Mouse (Mus musculus) MEL (cell line): ENCODE measurements around the gene Fosl1. TPM values are rescaled to one million over a fixed set of nuclear protein-coding genes. Genes with fewer than 3 reads are reported as not detected.

ENCODE experiments used
- DNase-seq: peaks from one replicate; pipeline ENCODE4 v3.0.0; 2011; ENCODE audit warnings: low read depth, low spot score
- H3K27ac ChIP-seq: 2 replicates; pipeline ENCODE4 v1.5.1; 2012; ENCODE audit warnings: low read depth, mild to moderate bottlenecking, control low read depth, low read length, moderate library complexity; ENCODE audit not compliant: control insufficient read depth
- H3K27me3 ChIP-seq, 2 experiments: fragments of 150-350 bp in 1 of 2; sonication (generic) in 1 of 2; 2 replicates each; pipeline ENCODE4 v1.6.1; 2012; ENCODE audit warnings: low read length in 2 of 2, mild to moderate bottlenecking in 2 of 2, improper control_type of control experiment in 1 of 2, moderate library complexity in 1 of 2; ENCODE audit not compliant: insufficient read depth in 2 of 2, control insufficient read depth in 1 of 2
- H3K36me3 ChIP-seq, 2 experiments: 2 replicates each; pipeline ENCODE4 v1.6.1; 2012 to 2014; ENCODE audit warnings: low read length in 2 of 2, improper control_type of control experiment in 1 of 2, inconsistent platforms in 1 of 2, mild to moderate bottlenecking in 1 of 2; ENCODE audit not compliant: insufficient read depth in 2 of 2, control insufficient read depth in 1 of 2
- H3K4me1 ChIP-seq, 2 experiments: fragments of 150-350 bp in 1 of 2; sonication (generic) in 1 of 2; 2 replicates each; pipeline ENCODE4 v1.6.1; 2012; ENCODE audit warnings: low read length in 2 of 2, improper control_type of control experiment in 1 of 2, mild to moderate bottlenecking in 1 of 2; ENCODE audit not compliant: insufficient read depth in 2 of 2, control insufficient read depth in 1 of 2
- H3K4me3 ChIP-seq, 2 experiments: fragments of 150-350 bp in 1 of 2; sonication (generic) in 1 of 2; 2 replicates each; pipeline ENCODE4 v1.5.1; 2012; ENCODE audit warnings: low read depth in 2 of 2, low read length in 2 of 2, mild to moderate bottlenecking in 2 of 2, moderate library complexity in 2 of 2, control low read depth in 1 of 2, improper control_type of control experiment in 1 of 2; ENCODE audit not compliant: control insufficient read depth in 1 of 2, insufficient read depth in 1 of 2
- H3K79me2 ChIP-seq: 2 replicates; pipeline ENCODE4 v1.6.1; 2012; ENCODE audit warnings: mild to moderate bottlenecking, low read length, moderate library complexity; ENCODE audit not compliant: control insufficient read depth, poor library complexity, insufficient read depth
- H3K9ac ChIP-seq: 2 replicates; pipeline ENCODE4 v1.6.1; 2012; ENCODE audit warnings: low read depth, mild to moderate bottlenecking, control low read depth, low read length, moderate library complexity; ENCODE audit not compliant: control insufficient read depth, poor library complexity, severe bottlenecking
- H3K9me3 ChIP-seq: fragments of 150-350 bp; sonication (generic); replicated peaks from 2 replicates; pipeline ENCODE4 v1.6.1; 2012; ENCODE audit warnings: mild to moderate bottlenecking, low read length, improper control_type of control experiment, moderate library complexity; ENCODE audit not compliant: insufficient read depth
- BHLHE40 ChIP-seq: IDR thresholded peaks from 2 replicates; pipeline ENCODE4 v1.6.1; 2012; ENCODE audit warnings: low read depth, mild to moderate bottlenecking, inconsistent platforms, low read length, improper control_type of control experiment, borderline replicate concordance
- CHD1 ChIP-seq: IDR thresholded peaks from 2 replicates; pipeline ENCODE4 v1.6.1; 2012; ENCODE audit warnings: low read depth, mild to moderate bottlenecking, inconsistent platforms, low read length, improper control_type of control experiment
- CTCF ChIP-seq, 3 experiments: IDR thresholded peaks in 2 of 3; conservative IDR thresholded peaks in 1 of 3; 2 replicates each; pipeline ENCODE4 v1.5.1; 2011 to 2012; ENCODE audit warnings: low read length in 3 of 3, low read depth in 2 of 3, mild to moderate bottlenecking in 2 of 3, improper control_type of control experiment in 1 of 3, inconsistent platforms in 1 of 3, mixed read lengths in 1 of 3, moderate library complexity in 1 of 3; ENCODE audit not compliant: control insufficient read depth in 1 of 3, insufficient read depth in 1 of 3, poor library complexity in 1 of 3, severe bottlenecking in 1 of 3
- E2F4 ChIP-seq: IDR thresholded peaks from 2 replicates; pipeline ENCODE4 v1.6.1; 2011; ENCODE audit warnings: low read depth, low read length, improper control_type of control experiment, borderline replicate concordance
- ELF1 ChIP-seq: IDR thresholded peaks from 2 replicates; pipeline ENCODE4 v1.6.1; 2014; ENCODE audit warnings: low read depth, mild to moderate bottlenecking, inconsistent platforms, low read length, improper control_type of control experiment, moderate library complexity
- EP300 ChIP-seq, 2 experiments: IDR thresholded peaks; 2 replicates each; pipeline ENCODE4 v1.6.1; 2011; ENCODE audit warnings: improper control_type of control experiment in 2 of 2, low read length in 2 of 2, low read depth in 1 of 2, mild to moderate bottlenecking in 1 of 2
- ETS1 ChIP-seq: IDR thresholded peaks from 2 replicates; pipeline ENCODE4 v1.6.1; 2012; ENCODE audit warnings: low read depth, mild to moderate bottlenecking, inconsistent platforms, low read length, improper control_type of control experiment, moderate library complexity
- GABPA ChIP-seq: IDR thresholded peaks from 2 replicates; pipeline ENCODE4 v1.6.1; 2012; ENCODE audit warnings: low read depth, mild to moderate bottlenecking, inconsistent platforms, low read length, improper control_type of control experiment, moderate library complexity
- KAT2A ChIP-seq: conservative IDR thresholded peaks from 2 replicates; pipeline ENCODE4 v1.6.1; 2012; ENCODE audit warnings: low read depth, low read length, improper control_type of control experiment, inconsistent platforms
- MAFK ChIP-seq: IDR thresholded peaks from 2 replicates; pipeline ENCODE4 v1.6.1; 2011; ENCODE audit warnings: low read depth, mild to moderate bottlenecking, low read length, improper control_type of control experiment, borderline replicate concordance
- MAZ ChIP-seq: IDR thresholded peaks from 2 replicates; pipeline ENCODE4 v1.6.1; 2012; ENCODE audit warnings: low read depth, mild to moderate bottlenecking, inconsistent platforms, low read length, improper control_type of control experiment
- MYB ChIP-seq: IDR thresholded peaks from 2 replicates; pipeline ENCODE4 v1.6.1; 2011; ENCODE audit warnings: mild to moderate bottlenecking, low read depth, low read length, improper control_type of control experiment
- MYC ChIP-seq: IDR thresholded peaks from 2 replicates; pipeline ENCODE4 v1.6.1; 2011; ENCODE audit warnings: low read depth, mild to moderate bottlenecking, low read length, improper control_type of control experiment, moderate library complexity
- NELFE ChIP-seq: IDR thresholded peaks from 2 replicates; pipeline ENCODE4 v1.6.1; 2011; ENCODE audit warnings: low read depth, low read length, improper control_type of control experiment
- NRF1 ChIP-seq: IDR thresholded peaks from 2 replicates; pipeline ENCODE4 v1.6.1; 2014; ENCODE audit warnings: low read depth, mild to moderate bottlenecking, inconsistent platforms, low read length, improper control_type of control experiment, moderate library complexity; ENCODE audit not compliant: poor library complexity, insufficient read depth, severe bottlenecking
- POLR2A ChIP-seq, 2 experiments: IDR thresholded peaks; 2 replicates each; pipeline ENCODE4 v1.6.1; 2011 to 2012; ENCODE audit warnings: low read length in 2 of 2, mild to moderate bottlenecking in 2 of 2, control low read depth in 1 of 2, improper control_type of control experiment in 1 of 2, low read depth in 1 of 2, moderate library complexity in 1 of 2; ENCODE audit not compliant: control insufficient read depth in 1 of 2, insufficient read depth in 1 of 2, poor library complexity in 1 of 2
- POLR2AphosphoS2 ChIP-seq: IDR thresholded peaks from 2 replicates; pipeline ENCODE4 v1.6.1; 2011; ENCODE audit warnings: low read length, improper control_type of control experiment
- POLR2AphosphoS5 ChIP-seq: IDR thresholded peaks from 2 replicates; pipeline ENCODE4 v1.6.1; 2012; ENCODE audit warnings: low read depth, borderline replicate concordance, mild to moderate bottlenecking, inconsistent platforms, low read length, moderate library complexity, mixed read lengths
- SIN3A ChIP-seq: IDR thresholded peaks from 2 replicates; pipeline ENCODE4 v1.6.1; 2012; ENCODE audit warnings: low read length, improper control_type of control experiment, inconsistent platforms
- USF1 ChIP-seq: IDR thresholded peaks from 2 replicates; pipeline ENCODE4 v1.6.1; 2014; ENCODE audit warnings: low read depth, mild to moderate bottlenecking, inconsistent platforms, low read length, improper control_type of control experiment, moderate library complexity
- USF2 ChIP-seq, 2 experiments: IDR thresholded peaks; 2 replicates each; pipeline ENCODE4 v1.6.1; 2011 to 2012; ENCODE audit warnings: improper control_type of control experiment in 2 of 2, low read length in 2 of 2, borderline replicate concordance in 1 of 2, inconsistent platforms in 1 of 2, low read depth in 1 of 2, mild to moderate bottlenecking in 1 of 2; ENCODE audit not compliant: insufficient read depth in 1 of 2
- ZC3H11A ChIP-seq: IDR thresholded peaks from 2 replicates; pipeline ENCODE4 v1.6.1; 2012; ENCODE audit warnings: low read depth, mild to moderate bottlenecking, inconsistent platforms, low read length, improper control_type of control experiment
- ZKSCAN1 ChIP-seq: IDR thresholded peaks from 2 replicates; pipeline ENCODE4 v1.6.1; 2012; ENCODE audit warnings: low read depth, mild to moderate bottlenecking, inconsistent platforms, low read length, improper control_type of control experiment, moderate library complexity
- ZMIZ1 ChIP-seq: IDR thresholded peaks from 2 replicates; pipeline ENCODE4 v1.6.1; 2012; ENCODE audit warnings: low read depth, mild to moderate bottlenecking, inconsistent platforms, low read length, improper control_type of control experiment, moderate library complexity
- ZNF384 ChIP-seq: IDR thresholded peaks from 2 replicates; pipeline ENCODE4 v1.6.1; 2012; ENCODE audit warnings: low read depth, mild to moderate bottlenecking, inconsistent platforms, low read length, improper control_type of control experiment
- polyA plus RNA-seq, 2 experiments: library from polyadenylated mRNA; stranded (reverse) in 1 of 2; unstranded in 1 of 2; fragments of >175 nt in 1 of 2; fragments of >200 nt in 1 of 2; gene quantifications; 2 replicates each; pipeline versions ENCODE4 v1.2.1 to v1.2.4; 2012; ENCODE audit warnings: low replicate concordance in 2 of 2, low read depth in 1 of 2; ENCODE audit not compliant: insufficient read length in 2 of 2, insufficient read depth in 1 of 2, missing spikeins in 1 of 2
- total RNA-seq: library from RNA; depleted of rRNA; stranded (reverse); fragments of 300-350 nt; gene quantifications from 2 replicates; pipeline ENCODE4 v1.2.3, GENCODE M21; 2012

Fosl1 gene
- total and polyA plus RNA-seq, 3 experiments: 2.0 to 3.1 TPM; not detected in 1

DNA sequence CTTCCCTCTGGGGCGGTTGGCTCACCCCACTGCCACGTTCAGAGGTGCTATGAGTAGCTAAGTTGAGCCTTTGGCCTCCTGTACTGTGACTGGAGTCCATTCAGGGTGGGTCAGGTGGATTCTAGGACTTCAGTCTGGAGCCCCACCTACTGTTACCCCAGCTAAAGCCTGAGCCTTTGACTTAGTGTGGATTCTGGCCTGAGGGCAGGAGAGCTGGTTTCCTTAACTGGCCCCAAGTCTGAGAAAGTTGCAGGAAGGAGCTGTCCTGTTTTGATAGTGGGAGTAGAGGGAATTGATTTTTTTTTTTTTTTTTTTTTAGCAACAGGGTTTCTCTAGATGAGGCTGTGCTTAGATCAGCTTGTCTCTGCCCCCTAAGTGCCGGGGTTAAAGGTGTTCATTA lies 47.0 kb downstream of the Fosl1 start:
- peaks cover 0 to 10% of the 10 kb centered on the region in 2 experiments for H3K36me3 ChIP-seq
- H3K27ac ChIP-seq: no peak overlapping the region

DNA sequence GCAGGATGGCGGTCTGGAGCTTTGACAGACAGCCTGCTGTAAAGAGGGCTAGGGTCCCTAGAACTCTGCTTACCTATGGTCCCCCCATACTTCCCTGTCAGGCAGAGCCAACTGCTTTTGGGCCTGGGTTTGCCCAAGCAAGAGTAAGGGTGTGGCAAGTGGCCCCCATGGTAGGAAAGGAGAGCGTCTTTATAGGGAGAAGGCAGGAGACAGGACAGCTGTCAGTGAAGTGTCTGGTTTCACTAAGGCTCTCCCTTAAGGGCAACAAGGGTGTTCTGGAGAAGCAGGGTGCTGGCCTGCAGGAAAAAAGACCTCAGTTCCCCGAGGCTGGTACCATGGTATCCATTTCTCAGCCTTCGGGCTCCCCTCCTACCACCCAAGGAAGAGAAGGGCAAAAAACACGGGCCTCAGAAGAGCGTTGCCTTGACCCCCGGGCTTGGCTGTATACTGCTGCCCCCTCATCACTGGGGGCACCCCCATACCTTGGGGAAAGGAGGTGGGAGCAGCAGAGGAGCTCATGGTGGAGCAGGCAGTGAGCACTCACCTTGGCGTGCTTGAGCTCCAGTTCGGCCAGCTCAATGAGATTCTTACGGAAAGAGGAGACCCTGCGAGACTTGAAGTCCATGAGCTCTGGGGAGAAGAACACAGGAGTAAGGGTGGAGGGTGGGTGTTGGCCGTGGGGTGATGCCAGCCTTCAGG lies 48.2 kb downstream of the Fosl1 start:
- no peak overlapping the region for H3K27ac ChIP-seq
- H3K4me1 ChIP-seq: no peaks in the 10 kb centered on the region
- no peak overlapping the region for H3K4me3 ChIP-seq
- TF ChIP-seq USF2 (IDR thresholded peaks at IDR 0.05; ENCODE audit: borderline replicate concordance in 1 of 2, insufficient read depth in 1 of 2, low read depth in 1 of 2, low read length in 2 of 2) (no peak), ZNF384 (no peak), USF1 (no peak), MYB (peak; percentile 48; the same call in 1 of the 2 replicates), POLR2AphosphoS2 (peak; percentile 66; the same call in 1 of the 2 replicates), KAT2A (no peak), MAZ (no peak), NELFE (no peak), POLR2A (IDR thresholded peaks at IDR 0.05; ENCODE audit: control insufficient read depth in 1 of 2, insufficient read depth in 1 of 2, low read depth in 1 of 2, low read length in 2 of 2, poor library complexity in 1 of 2) (peak in 1 of 2 experiments; percentile 37; a peak in 1 of 4 replicates), POLR2AphosphoS5 (no peak), CHD1 (no peak), BHLHE40 (no peak), ZC3H11A (no peak), ZMIZ1 (0 out of 2 replicates have a peak, but pooled peaks have one; percentile 72), SIN3A (no peak), EP300 (IDR thresholded peaks at IDR 0.05; ENCODE audit: low read depth in 1 of 2, low read length in 2 of 2) (no peak), ZKSCAN1 (no peak), E2F4 (no peak), CTCF (IDR thresholded peaks at IDR 0.05 in 2 of 3, conservative IDR thresholded peaks at IDR 0.05 in 1 of 3; ENCODE audit: control insufficient read depth in 1 of 3, insufficient read depth in 1 of 3, low read depth in 2 of 3, low read length in 3 of 3, poor library complexity in 1 of 3, severe bottlenecking in 1 of 3) (no peak), MYC (no peak), ETS1 (no peak), ELF1 (no peak), MAFK (no peak), GABPA (no peak), NRF1 (no peak)
- TF ChIP-seq, all 39 proteins: peak for 4
- H3K36me3 ChIP-seq: peaks cover 0 to 10% of the 10 kb centered on the region in 2 experiments
- H3K9me3 ChIP-seq: no peaks in the 10 kb centered on the region
- H3K79me2 ChIP-seq: peaks cover 27% of the 10 kb centered on the region
- no peak overlapping the region for H3K9ac ChIP-seq
- DNase-seq: peak; percentile 40
- no peaks in the 10 kb centered on the region for H3K27me3 ChIP-seq

More for the DNA sequence above, 47.0 kb downstream of the Fosl1 start:
- H3K9me3 ChIP-seq: no peaks in the 10 kb centered on the region
- H3K9ac ChIP-seq: no peak overlapping the region
- no peak overlapping the region for H3K4me3 ChIP-seq
- H3K4me1 ChIP-seq: no peaks in the 10 kb centered on the region
- H3K27me3 ChIP-seq: no peaks in the 10 kb centered on the region
- peaks cover 29% of the 10 kb centered on the region for H3K79me2 ChIP-seq
- DNase-seq: no peak
- peak; percentile 55 for TF ChIP-seq POLR2AphosphoS2
- peak; percentile 51 for TF ChIP-seq ZNF384
- no peak for TF ChIP-seq ETS1
- no peak for TF ChIP-seq EP300 (IDR thresholded peaks at IDR 0.05; ENCODE audit: low read depth in 1 of 2, low read length in 2 of 2)
